Mouse (Mus musculus): Measurements from ENCODE around the gene Ttc9b.

Gene Ttc9b

DNA sequence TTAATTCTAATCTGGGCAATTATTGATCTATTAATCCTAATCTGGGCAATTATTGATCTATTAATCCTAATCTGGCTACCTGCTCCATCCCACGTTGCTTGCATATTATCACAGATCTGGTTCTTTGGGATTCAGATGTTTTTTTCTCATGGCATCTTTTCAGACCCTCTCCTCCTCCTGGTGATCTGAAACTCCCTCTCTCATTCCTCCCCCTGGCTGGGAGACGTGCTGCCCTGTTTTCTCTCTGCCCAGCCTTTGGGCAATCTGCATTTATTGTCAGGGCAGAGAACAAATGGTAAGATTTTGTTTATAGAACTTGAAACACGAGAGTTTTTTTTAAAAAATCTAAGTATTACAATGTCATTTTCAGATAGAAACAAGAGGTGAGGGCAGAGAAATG lies 34.1 kb downstream of the Ttc9b start:
- DNase-seq (ENCODE audit: low spot score in 2 of 2): no peak

GRCm38 (mm10) chr7:27688246-27688788 lies 34.6 kb downstream of the Ttc9b start:
- DNase-seq (ENCODE audit: low spot score in 2 of 2): no peak

GRCm38 (mm10) chr7:27688815-27689612 lies 35.3 kb downstream of the Ttc9b start, which contains the start of gene Zfp607b:
Gene Zfp607b (plus strand): TSS chr7:27689340.
- DNase-seq (ENCODE audit: low spot score in 2 of 2): peak; percentile 95 to 98

GRCm38 (mm10) chr7:27691076-27691475 lies 37.4 kb downstream of the Ttc9b start:
- DNase-seq (ENCODE audit: low spot score in 2 of 2): no peak

DNA sequence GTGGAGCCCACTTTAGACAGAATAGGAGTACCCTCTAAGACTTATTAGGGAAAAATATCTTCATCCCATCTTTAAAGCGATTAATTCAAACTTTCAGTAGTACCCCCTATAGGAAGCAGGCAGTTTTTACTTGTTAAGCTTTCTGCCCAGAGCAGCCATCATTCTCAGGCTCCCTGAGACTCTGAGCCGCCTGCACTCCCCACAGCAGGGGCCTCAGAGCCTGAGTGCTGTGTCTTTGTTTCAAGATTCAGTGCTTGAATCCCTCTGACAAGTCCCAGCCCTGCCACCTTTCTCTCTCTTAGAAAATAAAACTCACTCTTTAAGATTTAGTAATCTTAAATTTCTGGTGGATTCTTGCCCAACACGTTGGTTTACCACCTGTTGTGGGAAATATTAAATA lies 43.0 kb downstream of the Ttc9b start:
- no peak for DNase-seq (ENCODE audit: low spot score in 2 of 2)
